Mouse (Mus musculus) spleen, adult 2 months (tissue): Measurements from ENCODE around the gene Lrrc49.

ENCODE experiments used
- CTCF ChIP-seq: fragments of 200-500 bp; IDR thresholded peaks from 2 replicates; pipeline ENCODE4 v1.5.1; 2011; ENCODE audit warnings: mild to moderate bottlenecking, inconsistent platforms; ENCODE audit not compliant: insufficient read depth, insufficient read length, insufficient replicate concordance; ENCODE audit errors: extremely low read depth
- POLR2A ChIP-seq: fragments of 200-500 bp; IDR thresholded peaks from 2 replicates; pipeline ENCODE4 v1.6.1; 2011; ENCODE audit warnings: low read depth, low read length, inconsistent platforms

- no peak for TF ChIP-seq POLR2A
- no peak for TF ChIP-seq CTCF
Measured at GRCm38 (mm10) chr9:60521143-60521542, 166.8 kb downstream of the Lrrc49 start.
